Mouse (Mus musculus) liver, adult 2 months (tissue): ENCODE results near the gene Cdc27. TPM values are rescaled to one million over a fixed set of nuclear protein-coding genes. Genes with fewer than 3 reads are reported as not detected.
A peak's percentile ranks its signal among the peaks of the same experiment; 100 is the strongest.

Experiments
- DNase-seq: peaks from one replicate; pipeline ENCODE4 v3.0.0-alpha.2; 2011; ENCODE audit warnings: low read depth, low spot score; ENCODE audit errors: extremely low read depth
- H3K27ac ChIP-seq: fragments of 200-500 bp; replicated peaks from 2 replicates; pipeline ENCODE4 v1.5.1; 2012; ENCODE audit warnings: low read depth, mild to moderate bottlenecking, control low read depth, inconsistent platforms, low read length; ENCODE audit not compliant: insufficient read depth
- H3K27me3 ChIP-seq: fragments of 200-500 bp; 2 replicates; pipeline ENCODE4 v1.6.1; 2012; ENCODE audit warnings: mild to moderate bottlenecking, moderate library complexity, low read length, inconsistent platforms; ENCODE audit not compliant: control insufficient read depth, insufficient read depth
- H3K36me3 ChIP-seq: fragments of 200-500 bp; 2 replicates; pipeline ENCODE4 v1.6.1; 2012; ENCODE audit warnings: low read length, inconsistent platforms; ENCODE audit not compliant: control insufficient read depth, insufficient read depth
- H3K4me1 ChIP-seq: fragments of 200-500 bp; 2 replicates; pipeline ENCODE4 v1.6.1; 2011; ENCODE audit warnings: low read length; ENCODE audit not compliant: control insufficient read depth, insufficient read depth
- H3K4me3 ChIP-seq: fragments of 200-500 bp; 2 replicates; pipeline ENCODE4 v1.5.1; 2011; ENCODE audit warnings: low read depth, mild to moderate bottlenecking, control low read depth, low read length, moderate library complexity; ENCODE audit not compliant: insufficient read depth
- H3K79me2 ChIP-seq: fragments of 200-500 bp; 2 replicates; pipeline ENCODE4 v1.6.1; 2012; ENCODE audit warnings: inconsistent platforms, mild to moderate bottlenecking, low read length, moderate library complexity; ENCODE audit not compliant: control insufficient read depth, insufficient read depth
- H3K9ac ChIP-seq: fragments of 200-500 bp; 2 replicates; pipeline ENCODE4 v1.6.1; 2012; ENCODE audit warnings: low read depth, mild to moderate bottlenecking, control low read depth, inconsistent platforms, low read length
- CTCF ChIP-seq: fragments of 200-500 bp; IDR thresholded peaks from 2 replicates; pipeline ENCODE4 v1.5.1; 2011; ENCODE audit warnings: low read depth, low read length, control low read depth
- POLR2A ChIP-seq: fragments of 200-500 bp; IDR thresholded peaks from 2 replicates; pipeline ENCODE4 v1.6.1; 2011; ENCODE audit warnings: low read length, control low read depth; ENCODE audit not compliant: insufficient read depth; ENCODE audit errors: extremely low read depth
- WGBS: fragments of 180-500 bp; shearing (Covaris S2); methylation state at CpG from one replicate; pipeline ENCODE4 v1.1.7; 2018; 5-methylcytosine and 5-hydroxymethylcytosine counted together
- polyA plus RNA-seq: library from polyadenylated mRNA; depleted of rRNA; stranded (reverse); fragments of >200 nt; gene quantifications from 2 replicates; pipeline ENCODE4 v1.2.3, GENCODE M21; 2012
- total RNA-seq: library from RNA; depleted of rRNA; stranded (reverse); fragments of >200 nt; gene quantifications from 2 replicates; pipeline ENCODE4 v1.2.3, GENCODE M21; 2014

Cdc27 gene
- total and polyA plus RNA-seq, 2 experiments: 2.6 to 13.3 TPM

DNA sequence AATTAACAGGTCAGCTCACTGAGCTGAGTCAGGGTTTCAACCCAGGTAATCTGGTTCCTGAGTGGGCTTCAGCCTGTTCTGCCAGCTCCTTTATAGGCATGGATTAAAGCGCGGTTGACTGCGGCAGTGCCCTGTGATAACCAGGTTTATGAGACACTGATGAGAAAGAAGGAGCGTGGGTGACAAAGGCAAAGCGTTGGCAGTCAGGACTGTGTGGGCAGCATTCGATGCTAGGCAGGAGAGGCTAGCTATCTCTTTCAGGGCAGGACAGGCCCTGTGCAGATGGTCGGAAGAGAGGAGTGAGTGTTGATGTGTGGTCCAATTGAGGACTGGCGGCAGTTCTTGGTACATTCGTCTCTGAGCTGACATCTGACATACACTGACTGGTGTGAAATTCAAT is 17.3 kb upstream of the Cdc27 start:
- Histone ChIP-seq H3K79me2 (no peaks in the 10 kb centered on the region), H3K27me3 (no peaks in the 10 kb centered on the region), H3K4me1 (no peaks in the 10 kb centered on the region), H3K27ac (no peak overlapping the region), H3K36me3 (no peaks in the 10 kb centered on the region), H3K4me3 (no peak overlapping the region), H3K9ac (no peak overlapping the region)
- DNase-seq: no peak
- WGBS: 95% methylated on average over 9 of the region's 9 CpGs
- no peak for TF ChIP-seq POLR2A
- no peak for TF ChIP-seq CTCF

DNA sequence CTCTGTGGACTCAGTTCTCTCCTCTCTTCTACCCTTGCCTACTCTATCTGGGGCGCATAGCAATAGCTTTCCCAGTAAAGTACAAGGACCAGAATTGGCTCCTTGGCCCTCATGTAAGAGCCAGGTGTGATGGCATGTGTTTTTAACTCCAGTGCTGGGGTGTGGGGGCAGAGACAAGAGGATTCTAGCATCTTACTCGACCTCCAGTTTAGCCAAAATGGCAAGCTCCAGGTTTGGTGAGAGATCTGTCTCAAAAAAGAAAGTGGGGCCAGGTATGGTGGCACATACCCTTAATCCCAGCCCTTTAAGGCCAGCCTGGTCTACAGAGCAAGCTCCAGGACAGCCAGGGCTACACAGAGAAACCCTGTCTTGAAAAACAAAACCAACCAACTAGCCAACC is 16.4 kb upstream of the Cdc27 start:
- H3K27me3 ChIP-seq: no peaks in the 10 kb centered on the region
- no peaks in the 10 kb centered on the region for H3K36me3 ChIP-seq
- 75% methylated on average over 2 of the region's 2 CpGs for whole genome bisulfite sequencing
- DNase-seq: no peak
- no peaks in the 10 kb centered on the region for H3K79me2 ChIP-seq
- no peak for TF ChIP-seq POLR2A
- no peak for TF ChIP-seq CTCF
- no peak overlapping the region for H3K4me3 ChIP-seq
- no peaks in the 10 kb centered on the region for H3K4me1 ChIP-seq
- H3K27ac ChIP-seq: no peak overlapping the region
- no peak overlapping the region for H3K9ac ChIP-seq

DNA sequence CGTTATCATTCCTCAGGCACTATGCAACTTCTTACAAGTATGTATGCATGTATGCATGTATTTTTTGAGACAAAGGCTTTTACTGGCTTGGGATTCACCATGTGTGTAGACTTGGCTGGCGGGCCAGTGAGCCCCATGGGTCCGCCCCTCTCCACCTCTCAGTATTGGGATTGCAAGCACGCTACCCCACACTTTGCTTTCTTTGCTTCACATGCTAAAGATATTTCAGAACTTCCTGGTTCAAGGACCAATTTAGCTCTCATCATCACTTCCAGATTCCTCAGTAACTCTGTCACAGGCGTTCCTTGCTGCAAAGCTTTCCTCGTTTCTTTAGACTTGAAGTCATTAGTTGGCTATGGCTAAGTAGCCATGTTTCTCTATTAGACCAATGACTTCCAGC is 15.7 kb upstream of the Cdc27 start:
- Histone ChIP-seq H3K9ac (no peak overlapping the region), H3K27ac (no peak overlapping the region), H3K27me3 (no peaks in the 10 kb centered on the region), H3K4me1 (no peaks in the 10 kb centered on the region), H3K4me3 (no peak overlapping the region), H3K36me3 (no peaks in the 10 kb centered on the region), H3K79me2 (no peaks in the 10 kb centered on the region)
- TF ChIP-seq POLR2A: no peak
- TF ChIP-seq CTCF: no peak
- no peak for DNase-seq
- WGBS: 89% methylated on average over 6 of the region's 6 CpGs

DNA sequence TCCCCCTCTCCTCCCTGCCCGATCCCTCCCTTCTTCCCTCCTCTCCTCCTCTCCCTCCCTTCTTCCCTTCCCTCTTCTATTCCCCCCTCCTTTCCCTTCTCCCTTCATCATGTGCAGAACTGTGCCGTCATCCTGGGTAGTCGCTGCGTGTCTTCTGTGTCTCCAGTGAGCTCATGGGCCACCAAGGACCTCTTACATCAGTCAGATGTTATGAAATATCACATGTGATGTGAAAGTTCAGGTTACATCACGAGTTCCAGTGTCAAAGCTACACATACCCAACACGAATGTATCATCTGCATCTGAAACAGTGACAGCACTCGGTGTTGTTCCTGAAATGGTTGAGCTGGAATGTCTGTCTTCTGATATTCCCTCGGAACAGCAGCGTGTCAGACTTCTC is 14.8 kb upstream of the Cdc27 start:
- 54% methylated on average over 9 of the region's 9 CpGs for WGBS
- H3K27me3 ChIP-seq: no peaks in the 10 kb centered on the region
- no peaks in the 10 kb centered on the region for H3K79me2 ChIP-seq
- H3K4me1 ChIP-seq: no peaks in the 10 kb centered on the region
- H3K9ac ChIP-seq: no peak overlapping the region
- no peak overlapping the region for H3K27ac ChIP-seq
- no peak overlapping the region for H3K4me3 ChIP-seq
- TF ChIP-seq POLR2A (no peak), CTCF (no peak)
- peak; percentile 72 for DNase-seq
- no peaks in the 10 kb centered on the region for H3K36me3 ChIP-seq

DNA sequence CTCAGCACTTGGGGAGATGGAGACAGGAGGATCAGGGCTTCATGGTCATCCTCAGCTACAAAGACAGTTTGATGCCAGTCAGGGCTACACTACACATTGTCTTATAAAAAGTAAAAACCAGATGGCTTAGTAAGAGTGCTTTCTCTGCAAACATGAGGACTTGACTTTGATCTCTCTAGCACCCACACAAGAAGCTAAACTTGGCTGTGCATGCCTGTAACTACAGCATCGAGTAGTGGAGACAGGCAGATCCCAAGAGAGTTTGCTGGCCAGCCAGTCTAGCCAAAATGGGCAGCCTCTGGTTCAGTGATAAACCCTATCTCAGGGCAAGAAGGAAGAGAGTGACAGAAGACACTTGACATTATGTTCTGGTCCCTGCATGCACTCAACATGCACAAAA is 13.1 kb upstream of the Cdc27 start:
- no peaks in the 10 kb centered on the region for H3K4me1 ChIP-seq
- no peaks in the 10 kb centered on the region for H3K27me3 ChIP-seq
- H3K79me2 ChIP-seq: no peaks in the 10 kb centered on the region
- DNase-seq: no peak
- no peak overlapping the region for H3K4me3 ChIP-seq
- H3K36me3 ChIP-seq: no peaks in the 10 kb centered on the region
- TF ChIP-seq POLR2A: no peak
- no peak for TF ChIP-seq CTCF
- no peak overlapping the region for H3K9ac ChIP-seq
- H3K27ac ChIP-seq: no peak overlapping the region
- WGBS: 67% methylated on average over 1 of the region's 1 CpGs

DNA sequence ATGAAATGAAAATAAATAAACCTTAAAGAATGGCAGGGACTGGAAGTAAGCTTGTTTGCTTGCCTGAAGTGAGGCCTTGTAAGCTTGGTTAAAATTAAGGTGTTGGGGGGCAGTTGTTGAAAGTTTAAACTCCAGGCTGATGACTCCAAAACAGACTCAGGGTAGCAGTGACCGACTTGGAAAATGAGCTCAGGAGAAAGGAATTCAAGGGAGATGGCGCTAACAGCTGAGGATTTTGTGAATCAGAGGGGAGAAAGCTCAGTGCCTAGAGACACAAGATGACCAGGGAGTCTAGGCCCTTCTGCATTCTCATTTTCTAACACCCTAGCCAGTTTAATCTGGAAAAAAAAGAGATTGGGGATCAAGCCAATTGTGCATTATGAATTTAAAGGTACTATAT is 10.6 kb upstream of the Cdc27 start:
- Histone ChIP-seq H3K27ac (no peak overlapping the region), H3K36me3 (no peaks in the 10 kb centered on the region), H3K9ac (no peak overlapping the region), H3K79me2 (no peaks in the 10 kb centered on the region), H3K27me3 (no peaks in the 10 kb centered on the region), H3K4me3 (no peak overlapping the region), H3K4me1 (no peaks in the 10 kb centered on the region)
- WGBS: 68% methylated on average over 2 of the region's 2 CpGs
- DNase-seq: no peak
- TF ChIP-seq CTCF (no peak), POLR2A (no peak)
